Mouse (Mus musculus): ENCODE data around the gene Son.

DNA sequence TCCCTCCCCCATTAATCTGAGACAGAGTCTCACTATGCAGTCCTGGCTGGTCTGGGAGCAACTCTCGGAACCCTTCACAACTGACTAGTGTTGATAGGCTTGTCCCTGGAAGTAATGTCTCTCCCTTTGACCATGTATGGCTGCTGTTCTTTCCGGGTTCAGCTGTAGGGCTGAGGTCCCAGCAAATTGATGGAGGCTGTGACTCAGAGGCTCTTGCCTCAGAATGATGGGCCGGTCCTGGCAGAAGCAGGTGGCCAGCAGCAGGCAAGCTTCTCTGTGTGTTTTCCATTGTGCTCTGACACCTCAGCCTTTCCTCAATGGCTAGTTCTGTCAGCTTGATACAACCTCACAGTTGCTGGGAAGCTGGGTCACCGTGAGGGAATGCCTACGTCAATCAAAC, 34.8 kb upstream of the Son start:
- TF ChIP-seq POLR2A (IDR thresholded peaks at IDR 0.05; ENCODE audit: extremely low read depth, insufficient read depth, low read length): no peak
- TF ChIP-seq CTCF (IDR thresholded peaks at IDR 0.05; ENCODE audit: low read depth, low read length): no peak

Data from liver, adult 2 months (tissue).